Mouse (Mus musculus): Measurements from ENCODE around the gene Vmn1r3.
"Not testable (repeated sequence)": the region's sequence is repeated elsewhere in the genome, so short reads cannot be mapped to it uniquely, and the experiment has no call there.

DNA sequence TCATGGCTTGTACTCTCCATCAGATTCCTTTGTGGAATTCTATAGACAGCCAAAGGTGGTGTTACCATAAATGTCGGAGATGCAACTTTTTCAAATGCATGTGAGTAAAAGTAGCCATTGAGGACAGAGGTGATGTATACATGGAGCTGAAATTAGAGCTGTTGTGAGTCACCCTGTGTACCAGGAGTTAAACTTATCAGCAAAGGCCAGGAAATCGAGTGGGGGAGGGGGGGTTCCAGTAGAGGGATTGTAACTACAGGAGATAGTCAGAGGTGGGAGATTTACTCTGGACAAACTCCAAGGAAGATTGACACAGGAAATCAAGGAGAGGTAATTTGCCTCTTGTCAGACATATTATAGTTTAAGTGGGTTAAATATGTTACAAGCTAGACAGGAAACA, 31.2 kb upstream of the Vmn1r3 start:
- not testable (repeated sequence) for TF ChIP-seq CTCF (IDR thresholded peaks at IDR 0.05; ENCODE audit: low read depth, low read length); GATA1 (IDR thresholded peaks at IDR 0.05; ENCODE audit: borderline replicate concordance, low read length); POLR2AphosphoS5 (IDR thresholded peaks at IDR 0.05; ENCODE audit: insufficient replicate concordance, low read depth, low read length); TAL1 (conservative IDR thresholded peaks at IDR 0.05; ENCODE audit: low read depth, low read length)

Measured in G1E (cell line).